Mouse (Mus musculus): ENCODE data around the gene Rars. TPM values are rescaled to one million over a fixed set of nuclear protein-coding genes. Genes with fewer than 3 reads are reported as not detected.

Rars gene
- polyA plus RNA-seq, 2 experiments: 35.4 to 54.8 TPM

- DNase-seq (ENCODE audit: low read depth in 3 of 3, low spot score in 3 of 3) (no peak), ATAC-seq (ENCODE audit: insufficient read depth) (no peak)
- Histone ChIP-seq H3K36me3 (replicated peaks; ENCODE audit: control insufficient read depth, insufficient read depth, low read depth) (no peaks in the 10 kb centered on the region), H3K4me2 (ENCODE audit: low read depth) (no peak overlapping the region), H3K9me3 (ENCODE audit: control insufficient read depth, low read length) (no peaks in the 10 kb centered on the region), H3K27me3 (ENCODE audit: control insufficient read depth, insufficient read depth, low read length) (no peaks in the 10 kb centered on the region), H3K27ac (no peak overlapping the region), H3K4me1 (replicated peaks; ENCODE audit: control insufficient read depth in 2 of 2, insufficient read depth in 2 of 2, low read length in 1 of 2) (peaks cover 0 to 18% of the 10 kb centered on the region in 2 experiments), H3K4me3 (ENCODE audit: insufficient read depth in 1 of 2, low read depth in 2 of 2, low read length in 2 of 2) (no peak overlapping the region), H3K9ac (replicated peaks) (no peak overlapping the region)
- TF ChIP-seq CTCF (IDR thresholded peaks at IDR 0.05; ENCODE audit: low read depth) (no peak), EP300 (IDR thresholded peaks at IDR 0.05; ENCODE audit: low read depth) (no peak)
- 66% methylated on average over 5 of the region's 5 CpGs for WGBS (ENCODE audit: insufficient replicate concordance)
Measured at GRCm38 (mm10) chr11:35766845-35767244, 67.5 kb downstream of the Rars start.

- no peak overlapping the region for H3K27ac ChIP-seq
Measured at GRCm38 (mm10) chr11:35760627-35761003, 73.7 kb downstream of the Rars start.

GRCm38 (mm10) chr11:35760001-35760626 lies 74.2 kb downstream of the Rars start:
- Histone ChIP-seq H3K27ac (no peak overlapping the region), H3K27me3 (ENCODE audit: control insufficient read depth, insufficient read depth, low read length) (no peaks in the 10 kb centered on the region), H3K4me3 (ENCODE audit: insufficient read depth in 1 of 2, low read depth in 2 of 2, low read length in 2 of 2) (no peak overlapping the region), H3K36me3 (replicated peaks; ENCODE audit: control insufficient read depth, insufficient read depth, low read depth) (no peaks in the 10 kb centered on the region), H3K4me1 (replicated peaks; ENCODE audit: control insufficient read depth in 2 of 2, insufficient read depth in 2 of 2, low read length in 1 of 2) (no peaks in the 10 kb centered on the region), H3K4me2 (ENCODE audit: low read depth) (no peak overlapping the region), H3K9ac (replicated peaks) (no peak overlapping the region), H3K9me3 (ENCODE audit: control insufficient read depth, low read length) (no peaks in the 10 kb centered on the region)
- ATAC-seq (ENCODE audit: insufficient read depth) (no peak), DNase-seq (ENCODE audit: low read depth in 3 of 3, low spot score in 3 of 3) (no peak)
- WGBS (ENCODE audit: insufficient replicate concordance): 59% methylated on average over 7 of the region's 7 CpGs
- TF ChIP-seq EP300 (IDR thresholded peaks at IDR 0.05; ENCODE audit: low read depth): no peak
- TF ChIP-seq CTCF (IDR thresholded peaks at IDR 0.05; ENCODE audit: low read depth): no peak

More at GRCm38 (mm10) chr11:35760627-35761003, 73.7 kb downstream of the Rars start:
- Histone ChIP-seq H3K9ac (replicated peaks) (no peak overlapping the region), H3K4me3 (ENCODE audit: insufficient read depth in 1 of 2, low read depth in 2 of 2, low read length in 2 of 2) (no peak overlapping the region), H3K9me3 (ENCODE audit: control insufficient read depth, low read length) (no peaks in the 10 kb centered on the region), H3K36me3 (replicated peaks; ENCODE audit: control insufficient read depth, insufficient read depth, low read depth) (no peaks in the 10 kb centered on the region), H3K4me2 (ENCODE audit: low read depth) (no peak overlapping the region), H3K27me3 (ENCODE audit: control insufficient read depth, insufficient read depth, low read length) (no peaks in the 10 kb centered on the region), H3K4me1 (replicated peaks; ENCODE audit: control insufficient read depth in 2 of 2, insufficient read depth in 2 of 2, low read length in 1 of 2) (no peaks in the 10 kb centered on the region)
- DNase-seq (ENCODE audit: low read depth in 3 of 3, low spot score in 3 of 3): no peak
- TF ChIP-seq EP300 (IDR thresholded peaks at IDR 0.05; ENCODE audit: low read depth) (no peak), CTCF (IDR thresholded peaks at IDR 0.05; ENCODE audit: low read depth) (no peak)
- 68% methylated on average over 4 of the region's 4 CpGs for WGBS (ENCODE audit: insufficient replicate concordance)
- no peak for ATAC-seq (ENCODE audit: insufficient read depth)

MicroRNA genes within 50 kb of the gene (microRNA counts, 519-probe panel; counts per million panel counts)
- 7,535 counts per million, percentile 75 among the panel's probes with 10 or more counts for microRNA mmu-miR-103

Small RNAs within 50 kb of the gene (microRNA-seq; reads per million reads assigned to microRNA genes)
- gene Mir103-1: 10.1 reads per million, percentile 21 among the genes with 10 or more reads in this experiment

Other genes with a start within 250 kb of the Rars start
- 3.1 and 4.0 TPM in 2 replicates for gene Pank3, start 65.0 kb downstream of the Rars start, polyA plus RNA-seq (2012; rRNA removed)
- gene Pank3, start 65.0 kb downstream of the Rars start, polyA plus RNA-seq (2014; fragmentation: Nextera tagmentation; extraction: Ambion mirVana): 4.4 and 5.8 TPM in 2 replicates
- 0.14 TPM in 1 of 2 replicates, not detected in the other for gene Fbll1, start 35.6 kb downstream of the Rars start, polyA plus RNA-seq (2012; rRNA removed)
- gene Fbll1, start 35.6 kb downstream of the Rars start, polyA plus RNA-seq (2014; fragmentation: Nextera tagmentation; extraction: Ambion mirVana): not detected in 2 replicates
- gene Wwc1, start 146.0 kb upstream of the Rars start, polyA plus RNA-seq (2012; rRNA removed): 1.7 and 2.5 TPM in 2 replicates
- 0.65 and 0.85 TPM in 2 replicates for gene Wwc1, start 146.0 kb upstream of the Rars start, polyA plus RNA-seq (2014; fragmentation: Nextera tagmentation; extraction: Ambion mirVana)